Mouse (Mus musculus): ENCODE results near the gene Xrn2. TPM values are rescaled to one million over a fixed set of nuclear protein-coding genes. Genes with fewer than 3 reads are reported as not detected.

The Xrn2 gene
- polyA plus RNA-seq, 1 experiment, result 26.5 TPM

DNA sequence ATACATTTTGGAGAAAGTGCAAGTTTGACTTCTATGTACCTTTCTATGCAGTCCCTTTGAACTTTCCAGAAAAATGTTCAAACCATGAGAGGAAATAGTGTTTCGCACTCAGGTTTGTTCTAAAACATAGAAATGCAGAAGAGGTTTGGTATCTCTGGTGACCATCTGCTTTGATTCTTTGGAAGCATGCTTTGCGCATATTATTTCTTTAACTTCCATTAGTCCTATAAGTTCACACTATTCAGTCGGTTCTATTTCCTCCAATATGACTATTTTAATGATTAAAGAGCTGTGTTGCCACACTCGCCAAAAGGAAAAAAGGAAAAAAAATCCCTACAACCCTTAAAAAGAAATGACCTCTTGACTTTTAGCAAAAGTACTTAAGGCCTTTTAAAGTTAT, 69.6 kb downstream of the Xrn2 start:
- TF ChIP-seq POLR2A (IDR thresholded peaks at IDR 0.05; ENCODE audit: low read depth, low read length) (no peak), CTCF (IDR thresholded peaks at IDR 0.05; ENCODE audit: extremely low read depth, insufficient read depth, insufficient read length, insufficient replicate concordance) (no peak)
- Histone ChIP-seq H3K4me1 (ENCODE audit: control insufficient read depth, insufficient read depth, insufficient read length) (peaks cover 14% of the 10 kb centered on the region), H3K4me3 (ENCODE audit: extremely low read depth, insufficient read depth, insufficient read length) (no peak overlapping the region), H3K27me3 (ENCODE audit: control insufficient read depth, insufficient read depth, low read length) (peaks cover 25% of the 10 kb centered on the region), H3K27ac (ENCODE audit: insufficient read depth, low read length) (no peak overlapping the region), H3K36me3 (ENCODE audit: control insufficient read depth, insufficient read depth, low read length) (0 out of 2 replicates have a peak, but pooled peaks cover 3% of the 10 kb centered on the region)
- DNase-seq (ENCODE audit: low read depth in 1 of 2, low spot score in 2 of 2), result no peak
- WGBS, result 62% methylated on average over 4 of the region's 4 CpGs

DNA sequence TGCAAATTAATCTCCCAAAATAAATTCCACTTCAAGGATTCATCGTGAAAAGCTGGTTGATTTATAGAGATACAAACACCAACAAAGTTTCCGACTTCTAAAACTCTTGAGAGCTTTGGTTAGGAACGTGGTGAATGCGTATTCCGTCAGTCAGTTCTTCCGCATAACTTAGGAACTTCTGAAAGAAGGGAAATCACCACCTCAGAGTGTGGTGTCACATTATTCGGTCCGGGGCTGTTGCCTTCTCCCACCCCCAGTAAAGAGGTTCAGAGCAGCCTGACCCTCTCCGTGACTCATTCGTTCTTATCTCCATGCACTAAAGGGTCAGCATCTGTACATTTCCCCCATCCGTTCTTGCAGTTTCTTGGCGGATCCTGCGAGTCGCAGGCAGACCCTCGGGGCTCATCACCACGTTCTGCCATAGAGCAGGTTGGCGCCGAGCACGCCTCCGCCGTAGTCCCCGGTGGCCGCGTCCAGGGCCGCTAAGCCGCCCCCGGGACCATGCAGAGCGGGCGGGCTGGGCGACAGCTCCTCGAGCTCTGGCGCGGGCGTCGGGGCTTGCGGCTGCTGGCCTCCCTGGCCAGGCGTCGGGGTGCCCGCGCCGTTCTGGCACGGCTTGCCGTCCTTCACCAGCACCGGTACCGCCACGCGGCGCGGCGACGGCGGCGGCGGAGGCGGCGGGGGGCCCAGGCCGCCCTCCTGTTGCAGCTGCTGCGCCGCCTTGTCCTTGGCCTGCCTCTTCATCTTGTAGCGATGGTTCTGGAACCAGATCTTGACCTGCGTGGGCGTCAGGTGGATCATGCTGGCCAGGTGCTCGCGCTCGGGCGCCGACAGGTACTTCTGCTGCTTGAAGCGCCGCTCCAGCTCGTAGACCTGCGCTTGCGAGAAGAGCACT, 70.9 kb downstream of the Xrn2 start:
- WGBS, result 2% methylated on average over 69 of the region's 72 CpGs
- H3K27me3 ChIP-seq (ENCODE audit: control insufficient read depth, insufficient read depth, low read length), result peaks cover 27% of the 10 kb centered on the region
- H3K27ac ChIP-seq (ENCODE audit: insufficient read depth, low read length), result no peak overlapping the region
- TF ChIP-seq POLR2A (IDR thresholded peaks at IDR 0.05; ENCODE audit: low read depth, low read length) (no peak), CTCF (IDR thresholded peaks at IDR 0.05; ENCODE audit: extremely low read depth, insufficient read depth, insufficient read length, insufficient replicate concordance) (no peak)
- peak in 1 of 2 experiments; percentile 17 for DNase-seq (ENCODE audit: low read depth in 1 of 2, low spot score in 2 of 2)
- H3K4me1 ChIP-seq (ENCODE audit: control insufficient read depth, insufficient read depth, insufficient read length), result peaks cover 14% of the 10 kb centered on the region
- H3K36me3 ChIP-seq (ENCODE audit: control insufficient read depth, insufficient read depth, low read length), result 0 out of 2 replicates have a peak, but pooled peaks cover 1% of the 10 kb centered on the region
- H3K4me3 ChIP-seq (ENCODE audit: extremely low read depth, insufficient read depth, insufficient read length), result no peak overlapping the region

DNA sequence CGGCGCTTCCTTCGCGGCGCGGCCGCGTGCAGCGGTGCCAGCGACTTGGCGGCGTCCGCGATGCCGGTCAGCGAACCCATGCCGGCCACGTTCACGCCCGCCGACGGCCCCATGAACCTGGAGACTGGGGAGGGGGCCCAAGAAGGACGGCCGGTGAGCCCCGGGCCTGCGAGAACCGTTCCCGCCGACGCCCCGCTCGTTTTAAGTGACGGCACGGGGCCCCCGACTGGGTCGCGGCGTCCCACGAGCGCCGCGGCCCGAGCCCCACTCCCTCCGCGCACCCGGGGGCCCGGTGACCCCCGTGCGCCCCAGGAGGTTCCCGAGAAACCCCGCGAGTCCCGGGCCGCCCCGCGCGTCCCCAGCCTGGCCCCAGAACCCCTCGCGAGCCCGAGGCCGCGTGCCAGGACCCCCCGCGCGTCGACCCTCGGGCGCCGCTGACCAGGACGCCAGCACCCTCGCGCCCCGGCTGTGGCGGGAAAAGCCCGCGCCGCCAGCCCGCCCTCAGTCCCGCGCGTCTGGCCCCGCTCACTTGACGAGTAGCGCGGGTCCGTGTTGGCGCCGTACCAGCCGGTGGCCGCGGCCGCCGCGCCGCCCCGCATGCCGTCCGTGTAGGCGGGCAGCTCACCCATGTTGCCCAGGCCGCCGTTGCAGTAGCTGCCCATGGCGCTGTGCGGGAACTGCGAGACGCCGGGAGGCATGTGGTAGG, 71.7 kb downstream of the Xrn2 start:
- Histone ChIP-seq H3K4me1 (ENCODE audit: control insufficient read depth, insufficient read depth, insufficient read length) (peaks cover 14% of the 10 kb centered on the region), H3K36me3 (ENCODE audit: control insufficient read depth, insufficient read depth, low read length) (no peaks in the 10 kb centered on the region), H3K4me3 (ENCODE audit: extremely low read depth, insufficient read depth, insufficient read length) (no peak overlapping the region; the same call in 1 of the 2 replicates), H3K27me3 (ENCODE audit: control insufficient read depth, insufficient read depth, low read length) (peaks cover 27% of the 10 kb centered on the region), H3K27ac (ENCODE audit: insufficient read depth, low read length) (no peak overlapping the region)
- WGBS, result 6% methylated on average over 93 of the region's 106 CpGs
- no peak for TF ChIP-seq POLR2A (IDR thresholded peaks at IDR 0.05; ENCODE audit: low read depth, low read length)
- TF ChIP-seq CTCF (IDR thresholded peaks at IDR 0.05; ENCODE audit: extremely low read depth, insufficient read depth, insufficient read length, insufficient replicate concordance), result no peak
- no peak for DNase-seq (ENCODE audit: low read depth in 1 of 2, low spot score in 2 of 2)

DNA sequence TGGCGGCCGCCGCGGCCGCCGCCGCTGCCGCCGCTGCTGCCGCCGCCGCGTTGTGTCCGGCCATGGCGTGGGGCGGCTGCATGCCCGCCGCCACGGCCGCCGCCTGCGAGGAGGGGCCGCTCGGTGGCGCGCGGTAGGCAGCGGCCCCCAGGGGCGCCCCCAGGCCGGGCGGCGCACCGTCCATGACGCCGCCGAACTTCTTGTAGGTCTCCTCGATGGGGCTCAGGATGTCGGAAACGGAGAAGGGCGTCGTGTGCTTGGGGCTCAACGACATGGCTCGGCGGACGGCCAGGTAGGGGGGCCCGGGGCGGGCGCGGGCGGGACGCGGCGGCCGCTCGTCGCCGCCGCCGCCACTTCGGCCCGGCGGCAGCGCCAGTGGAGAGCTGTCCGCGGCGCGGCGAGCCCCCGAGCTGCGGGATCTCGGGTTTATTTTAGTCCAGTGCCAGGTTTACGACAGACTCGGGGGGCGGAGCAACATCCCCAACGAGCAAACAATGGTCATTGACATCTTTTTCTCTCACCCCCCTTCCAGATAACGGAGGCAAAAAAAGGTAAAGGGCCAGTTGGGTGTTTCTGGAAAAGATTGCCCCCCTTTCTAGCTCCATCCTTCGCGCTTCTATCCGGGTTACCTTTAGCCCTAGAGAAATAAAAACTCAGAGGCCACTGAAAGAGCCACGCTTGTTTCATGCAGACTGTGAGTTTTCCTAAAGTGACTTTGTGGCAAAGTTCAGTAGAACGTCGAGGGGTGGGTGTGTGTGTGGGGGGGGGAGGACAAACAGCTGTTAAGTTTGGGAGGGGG, 72.5 kb downstream of the Xrn2 start, which contains the start of gene Nkx2-4:
Gene Nkx2-4 (minus strand): TSS at position 374 of the 799 bp plus-strand sequence.
- DNase-seq (ENCODE audit: low read depth in 1 of 2, low spot score in 2 of 2), result no peak
- TF ChIP-seq POLR2A (IDR thresholded peaks at IDR 0.05; ENCODE audit: low read depth, low read length) (no peak), CTCF (IDR thresholded peaks at IDR 0.05; ENCODE audit: extremely low read depth, insufficient read depth, insufficient read length, insufficient replicate concordance) (no peak)
- 3% methylated on average over 81 of the region's 82 CpGs for WGBS
- Histone ChIP-seq H3K27ac (ENCODE audit: insufficient read depth, low read length) (no peak within 1 kb of the TSS), H3K4me1 (ENCODE audit: control insufficient read depth, insufficient read depth, insufficient read length) (peaks cover 14% of the 10 kb centered on the region), H3K27me3 (ENCODE audit: control insufficient read depth, insufficient read depth, low read length) (peaks cover 27% of the 10 kb centered on the region), H3K4me3 (ENCODE audit: extremely low read depth, insufficient read depth, insufficient read length) (peak within 1 kb of the TSS; percentile 30; the same call in 1 of the 2 replicates), H3K36me3 (ENCODE audit: control insufficient read depth, insufficient read depth, low read length) (no peaks in the 10 kb centered on the region)

DNA sequence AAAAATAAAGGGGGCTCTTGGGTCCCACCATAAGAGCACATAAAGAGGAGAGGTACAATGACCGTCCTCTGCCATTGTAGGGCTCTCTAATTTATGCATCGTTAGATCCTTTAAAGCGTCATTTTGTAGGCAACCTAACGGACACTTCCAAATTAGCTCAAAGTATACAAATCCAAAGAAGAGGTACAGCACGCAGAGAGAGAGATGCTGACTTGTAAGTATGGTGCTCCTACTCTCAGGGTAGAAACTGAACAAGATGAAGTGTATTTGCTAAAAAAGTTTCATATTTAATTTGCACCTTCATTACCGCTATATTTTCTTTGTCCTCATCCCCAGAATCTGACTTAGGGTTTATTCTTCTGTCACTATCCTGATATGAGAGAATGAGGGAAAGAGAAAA, 73.1 kb downstream of the Xrn2 start:
- TF ChIP-seq CTCF (IDR thresholded peaks at IDR 0.05; ENCODE audit: extremely low read depth, insufficient read depth, insufficient read length, insufficient replicate concordance), result no peak
- no peak for TF ChIP-seq POLR2A (IDR thresholded peaks at IDR 0.05; ENCODE audit: low read depth, low read length)
- H3K4me1 ChIP-seq (ENCODE audit: control insufficient read depth, insufficient read depth, insufficient read length), result peaks cover 14% of the 10 kb centered on the region
- no peak for DNase-seq (ENCODE audit: low read depth in 1 of 2, low spot score in 2 of 2)
- no peaks in the 10 kb centered on the region for H3K36me3 ChIP-seq (ENCODE audit: control insufficient read depth, insufficient read depth, low read length)
- peaks cover 27% of the 10 kb centered on the region for H3K27me3 ChIP-seq (ENCODE audit: control insufficient read depth, insufficient read depth, low read length)
- H3K27ac ChIP-seq (ENCODE audit: insufficient read depth, low read length), result no peak overlapping the region
- no peak overlapping the region for H3K4me3 ChIP-seq (ENCODE audit: extremely low read depth, insufficient read depth, insufficient read length)
- WGBS, result 18% methylated on average over 6 of the region's 6 CpGs

DNA sequence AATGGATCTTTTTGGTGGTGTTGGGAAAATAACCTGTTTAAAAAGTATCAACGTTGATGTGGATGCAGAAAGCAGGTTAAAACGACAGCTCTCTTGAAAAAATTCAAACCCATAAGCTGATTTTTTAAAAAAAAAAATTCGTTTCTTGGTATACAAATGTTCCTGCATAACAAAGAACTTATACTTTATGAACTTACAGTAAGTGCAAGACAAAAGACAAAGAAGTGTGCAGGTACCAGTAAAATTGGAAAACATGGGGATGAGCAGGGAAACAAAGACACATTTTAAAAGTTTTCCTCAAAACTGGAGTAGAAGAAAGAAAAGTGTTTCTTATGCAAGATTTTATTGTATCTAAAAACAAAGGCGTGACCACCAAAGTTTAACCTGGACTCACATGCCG, 73.6 kb downstream of the Xrn2 start:
- 25% methylated on average over 5 of the region's 5 CpGs for WGBS
- Histone ChIP-seq H3K36me3 (ENCODE audit: control insufficient read depth, insufficient read depth, low read length) (no peaks in the 10 kb centered on the region), H3K4me1 (ENCODE audit: control insufficient read depth, insufficient read depth, insufficient read length) (peaks cover 14% of the 10 kb centered on the region), H3K27me3 (ENCODE audit: control insufficient read depth, insufficient read depth, low read length) (peaks cover 27% of the 10 kb centered on the region), H3K27ac (ENCODE audit: insufficient read depth, low read length) (no peak overlapping the region), H3K4me3 (ENCODE audit: extremely low read depth, insufficient read depth, insufficient read length) (no peak overlapping the region)
- no peak for DNase-seq (ENCODE audit: low read depth in 1 of 2, low spot score in 2 of 2)
- TF ChIP-seq CTCF (IDR thresholded peaks at IDR 0.05; ENCODE audit: extremely low read depth, insufficient read depth, insufficient read length, insufficient replicate concordance) (no peak), POLR2A (IDR thresholded peaks at IDR 0.05; ENCODE audit: low read depth, low read length) (no peak)
